Mouse (Mus musculus) adrenal gland (tissue): ENCODE results near the gene Gm21969.

Experiments used
- microRNA-seq, 2 experiments: library from miRNA; unstranded; fragments of <30 nt; microRNA quantifications; one replicate each; pipeline ENCODE4; 2019

The Gm21969 gene

Small RNA genes within 50 kb of the gene (microRNA-seq; reads per million reads assigned to microRNA genes)
- 0 reads per million in 2 experiments for gene Gm25571
- gene Mir7020 = 0.11 to 0.12 reads per million in 2 experiments
